Mouse (Mus musculus): ENCODE measurements around the gene Fam181a.
A peak's percentile ranks its signal among the peaks of the same experiment; 100 is the strongest.

The Fam181a gene

GRCm38 (mm10) chr12:103310744-103311267 is at the start of gene Fam181a:
Fam181a (plus strand) TSS chr12:103310975.
- no peak for DNase-seq

GRCm38 (mm10) chr12:103262017-103262865 is 48.5 kb upstream of the Fam181a start:
- DNase-seq, result peak; percentile 6

DNA sequence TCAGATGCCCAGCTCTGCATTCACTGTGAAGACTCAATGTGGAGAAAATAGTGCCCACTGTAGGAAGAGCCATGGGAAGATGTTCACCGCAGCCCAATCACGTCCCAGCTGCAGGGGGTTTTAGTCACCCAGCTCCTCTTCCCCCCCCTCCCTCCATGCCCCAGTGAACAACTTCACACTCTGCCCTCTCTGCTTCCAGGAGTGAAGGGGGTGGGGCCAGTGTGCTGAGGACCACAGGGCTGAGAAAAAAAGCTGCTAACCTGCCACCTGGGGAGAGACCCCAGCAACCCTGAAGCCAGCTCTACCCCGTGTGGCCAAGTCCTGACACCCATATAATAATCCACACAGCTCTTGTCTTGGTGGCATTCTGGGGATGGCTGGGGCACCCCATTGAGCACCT is 44.2 kb upstream of the Fam181a start:
- DNase-seq, result no peak

- no peak for DNase-seq
Observed at GRCm38 (mm10) chr12:103272176-103272575, 38.6 kb upstream of the Fam181a start.

- DNase-seq, result no peak
Observed at GRCm38 (mm10) chr12:103273051-103273450, 37.7 kb upstream of the Fam181a start.

GRCm38 (mm10) chr12:103273732-103274131 is 37.0 kb upstream of the Fam181a start:
- no peak for DNase-seq

DNA sequence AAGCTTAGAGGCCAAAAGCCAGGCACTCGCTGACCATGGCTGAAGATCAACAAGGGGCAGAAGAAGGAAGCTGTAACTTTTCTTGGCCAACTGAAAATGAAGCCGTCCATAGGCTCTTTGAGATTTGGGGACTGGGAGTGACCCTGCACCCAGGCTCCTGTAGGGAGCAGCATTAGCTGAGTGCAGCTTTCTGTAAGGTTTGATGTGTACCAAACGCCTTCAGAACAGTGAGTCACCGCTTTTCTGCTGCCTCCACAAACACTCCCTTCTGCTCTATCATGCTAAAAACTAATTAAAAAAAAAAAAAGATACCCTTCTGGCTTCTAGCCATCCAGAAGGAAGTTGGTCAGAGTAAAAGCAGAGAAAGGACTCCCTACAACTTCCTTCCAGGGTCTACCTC is 34.4 kb upstream of the Fam181a start:
- no peak for DNase-seq

DNA sequence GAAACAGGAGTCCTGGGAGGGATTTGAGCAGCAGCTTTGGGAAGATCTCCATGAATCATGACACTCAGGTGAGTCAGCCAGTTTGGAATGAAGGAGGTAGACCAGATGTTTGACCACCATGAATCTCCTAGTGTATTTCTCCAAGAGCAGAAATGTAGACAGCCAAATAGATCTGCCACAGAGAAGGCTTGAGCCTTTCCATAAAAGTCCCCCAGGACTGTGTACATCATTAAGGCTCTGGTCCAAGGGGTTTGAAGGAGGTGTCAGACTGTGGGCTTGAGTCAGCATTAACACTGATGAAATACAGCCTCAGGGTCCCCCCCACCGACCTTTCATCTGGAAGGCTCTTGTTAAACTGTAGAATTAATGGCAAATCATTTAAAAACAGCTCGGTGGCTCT is 29.3 kb upstream of the Fam181a start:
- no peak for DNase-seq

- DNase-seq, result no peak
Observed at GRCm38 (mm10) chr12:103281912-103282311, 28.9 kb upstream of the Fam181a start.

- DNase-seq, result no peak
Observed at GRCm38 (mm10) chr12:103282936-103283335, 27.8 kb upstream of the Fam181a start.

- DNase-seq, result no peak
Observed at GRCm38 (mm10) chr12:103283411-103283810, 27.4 kb upstream of the Fam181a start.

GRCm38 (mm10) chr12:103287276-103287675 is 23.5 kb upstream of the Fam181a start:
- DNase-seq, result no peak

DNA sequence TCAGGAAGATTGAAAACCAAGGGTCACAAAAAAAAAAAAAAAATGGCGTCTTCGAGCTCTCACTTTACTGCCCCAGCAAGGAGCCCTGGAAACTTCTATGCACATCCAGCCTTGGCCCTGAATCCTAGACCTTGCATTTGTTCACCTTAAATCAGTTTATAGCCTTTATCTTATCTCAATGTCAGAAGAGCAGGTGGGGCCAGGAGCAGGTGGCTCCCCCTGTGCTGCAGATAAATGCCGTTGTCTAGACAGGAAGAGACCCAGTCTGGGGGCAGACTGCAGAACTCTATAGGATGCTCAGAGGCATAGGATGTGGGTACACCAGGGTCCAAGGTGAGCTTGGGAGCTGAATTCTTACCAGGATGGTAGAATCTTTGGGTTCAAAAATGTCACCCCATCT is 18.4 kb upstream of the Fam181a start:
- peak; percentile 23 for DNase-seq

- DNase-seq, result no peak
Observed at GRCm38 (mm10) chr12:103296292-103296691, 14.5 kb upstream of the Fam181a start.

- DNase-seq, result no peak
Observed at GRCm38 (mm10) chr12:103300493-103300892, 10.3 kb upstream of the Fam181a start.

- DNase-seq, result peak; percentile 52
Observed at GRCm38 (mm10) chr12:103301645-103302044, 9.1 kb upstream of the Fam181a start.

DNA sequence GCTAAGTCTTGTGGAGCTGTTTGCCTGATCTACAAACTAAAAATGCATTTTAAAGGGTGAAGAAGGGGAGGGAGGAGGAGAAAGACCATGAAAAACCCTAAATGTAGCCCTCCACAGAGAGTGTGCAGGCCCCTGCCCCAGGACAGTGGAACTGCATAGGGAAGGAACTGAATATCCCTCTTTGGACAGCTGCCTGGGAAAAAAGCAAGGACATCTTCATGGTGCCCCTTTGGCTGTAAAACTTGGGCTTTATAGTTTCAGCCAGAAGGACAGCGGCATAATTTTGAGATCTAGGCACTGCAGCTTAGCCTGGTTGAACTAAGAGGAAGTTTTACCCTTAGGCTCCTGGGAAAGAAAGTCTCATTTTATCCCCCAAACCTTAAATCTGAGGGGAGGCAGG is 7.8 kb upstream of the Fam181a start:
- no peak for DNase-seq

DNA sequence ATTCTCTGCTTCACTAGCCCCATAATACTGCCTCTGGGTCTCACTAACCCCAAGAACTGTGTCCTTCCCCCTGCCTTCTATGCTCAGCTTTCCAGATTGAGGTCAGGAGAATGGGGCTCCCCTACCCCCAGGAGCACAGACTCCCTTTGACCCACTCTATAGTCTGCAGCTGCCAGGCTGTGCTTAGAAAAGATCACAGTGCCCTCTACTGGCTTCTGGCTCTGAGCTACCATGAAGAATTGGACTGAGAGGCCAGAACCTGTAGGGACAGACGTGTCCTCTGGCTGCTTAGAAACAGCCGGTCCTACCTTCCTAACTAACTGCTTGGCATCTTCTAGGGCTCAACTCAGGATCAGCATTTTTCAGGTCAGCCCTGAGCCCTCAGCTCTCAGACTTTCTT is 4.6 kb upstream of the Fam181a start:
- no peak for DNase-seq

- DNase-seq, result peak; percentile 56
Observed at GRCm38 (mm10) chr12:103306720-103307119, 4.1 kb upstream of the Fam181a start.

DNA sequence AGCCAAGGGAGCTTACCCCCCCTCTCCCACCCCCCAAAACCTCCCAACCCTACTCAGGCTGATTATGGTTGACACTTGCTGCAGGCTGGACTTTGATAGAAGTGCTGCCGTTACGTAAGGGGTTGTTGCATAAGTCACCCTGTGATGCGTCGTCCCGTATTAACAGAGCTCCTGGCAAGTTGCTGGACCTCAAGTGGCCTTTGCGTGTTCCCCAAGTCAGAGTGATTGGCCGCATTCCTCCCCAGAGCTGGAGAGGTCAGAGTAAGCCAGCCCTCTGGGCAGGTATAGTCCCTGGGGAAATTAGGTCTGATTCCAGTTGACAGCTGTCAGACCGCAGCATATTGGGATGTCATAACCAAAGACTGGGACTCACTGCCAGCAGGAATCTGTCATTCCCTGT is 1.1 kb downstream of the Fam181a start:
- DNase-seq, result no peak

DNA sequence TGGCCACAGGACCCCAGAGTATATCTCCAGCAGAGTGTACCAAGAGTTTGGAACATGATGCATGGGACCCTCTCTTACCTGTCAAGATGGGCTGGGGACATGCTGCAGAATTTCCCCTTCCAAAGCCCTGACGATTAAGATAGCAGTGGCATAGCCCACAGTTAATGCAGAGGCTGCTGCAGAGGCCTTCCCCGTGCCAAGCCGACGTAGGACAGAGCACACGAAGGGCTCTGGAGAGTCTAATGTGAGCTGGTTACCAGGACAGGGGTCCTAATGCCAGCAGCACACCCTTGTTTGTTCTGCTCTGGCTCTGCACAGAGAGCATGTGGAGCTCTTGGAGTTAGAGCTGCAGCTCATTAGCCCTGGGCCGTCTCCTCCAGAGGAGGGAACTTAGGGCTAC is 2.5 kb downstream of the Fam181a start:
- DNase-seq, result no peak

GRCm38 (mm10) chr12:103313871-103314639 is 3.3 kb downstream of the Fam181a start:
- no peak for DNase-seq

DNA sequence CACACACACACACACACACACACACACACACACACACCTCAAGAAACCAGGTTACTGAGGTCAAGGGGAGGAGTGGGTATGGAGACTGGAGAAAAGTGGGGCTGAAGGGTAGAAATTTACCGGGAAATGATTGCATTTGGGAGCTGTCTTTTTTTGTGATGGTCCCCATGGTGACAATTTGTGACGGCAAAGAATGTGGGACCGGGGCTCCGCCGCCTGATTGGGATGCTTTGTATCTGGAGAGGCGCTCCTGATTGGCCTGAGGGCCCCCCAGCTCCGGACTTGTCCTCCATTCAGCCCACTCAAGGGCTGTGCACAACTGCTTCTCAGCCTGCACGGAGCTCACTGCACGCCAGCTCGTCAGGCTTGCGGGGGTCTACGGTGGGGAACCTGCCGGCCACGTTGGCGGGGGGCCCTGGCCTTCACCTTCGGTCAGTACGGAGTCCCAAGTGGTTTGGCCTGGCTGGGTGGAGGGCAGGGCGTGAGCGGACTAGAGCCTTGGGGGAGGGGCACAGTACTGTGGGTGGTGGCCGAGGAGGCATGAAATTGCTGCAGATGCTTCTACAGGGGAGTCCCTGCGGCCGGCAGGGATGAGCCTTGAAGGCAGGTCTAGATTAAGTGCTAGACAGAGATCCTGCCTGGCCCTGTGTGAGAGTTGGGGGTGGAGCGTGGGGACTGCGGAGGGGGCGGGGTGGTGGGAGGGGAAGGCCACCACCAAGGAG is 4.0 kb downstream of the Fam181a start:
- DNase-seq, result no peak

Data from thymus, postnatal 25 days (tissue).